Mouse (Mus musculus): ENCODE results near the gene Sytl2. TPM values are rescaled to one million over a fixed set of nuclear protein-coding genes. Genes with fewer than 3 reads are reported as not detected.

Sytl2 gene
- total and polyA plus RNA-seq, 3 experiments = not detected

DNA sequence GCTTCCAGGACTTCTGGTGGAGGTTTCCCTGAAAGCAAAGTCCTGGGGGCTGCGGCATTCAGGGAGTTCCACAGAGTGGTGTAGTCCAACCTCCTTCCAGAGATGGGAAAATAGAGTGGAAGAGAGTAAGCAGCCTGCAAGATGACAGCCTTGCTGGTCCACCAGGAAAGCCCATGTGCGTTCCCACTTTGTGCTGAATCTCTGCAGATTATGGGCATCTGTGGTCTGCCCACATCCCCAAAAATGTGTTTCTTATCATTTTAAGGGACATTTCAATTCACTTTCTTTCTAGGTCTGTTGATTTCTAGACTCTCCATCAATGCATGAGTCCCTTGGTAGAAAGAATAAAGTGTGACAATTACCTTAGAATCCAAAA is 52.2 kb downstream of the Sytl2 start:
- H3K4me1 ChIP-seq (ENCODE audit: control insufficient read depth in 1 of 2, insufficient read depth in 2 of 2, low read length in 2 of 2) = no peaks in the 10 kb centered on the region
- no peaks in the 10 kb centered on the region for H3K79me2 ChIP-seq (ENCODE audit: control insufficient read depth, insufficient read depth, low read length, poor library complexity)
- no peak overlapping the region for H3K27ac ChIP-seq (ENCODE audit: control insufficient read depth, low read depth, low read length)
- no peak overlapping the region for H3K9ac ChIP-seq (ENCODE audit: control insufficient read depth, low read depth, low read length, poor library complexity, severe bottlenecking)
- H3K27me3 ChIP-seq (ENCODE audit: control insufficient read depth in 1 of 2, insufficient read depth in 2 of 2, low read length in 2 of 2) = no peaks in the 10 kb centered on the region; a peak in 1 of 4 replicates
- DNase-seq (ENCODE audit: low read depth, low spot score) = no peak
- no peaks in the 10 kb centered on the region for H3K36me3 ChIP-seq (ENCODE audit: control insufficient read depth in 1 of 2, insufficient read depth in 2 of 2, low read length in 2 of 2)
- TF ChIP-seq POLR2A (IDR thresholded peaks at IDR 0.05; ENCODE audit: control insufficient read depth in 1 of 2, insufficient read depth in 1 of 2, low read depth in 1 of 2, low read length in 2 of 2, poor library complexity in 1 of 2) (no peak), NRF1 (IDR thresholded peaks at IDR 0.05; ENCODE audit: insufficient read depth, low read depth, low read length, poor library complexity, severe bottlenecking) (no peak), MAX (IDR thresholded peaks at IDR 0.05; ENCODE audit: low read length) (no peak), USF2 (IDR thresholded peaks at IDR 0.05; ENCODE audit: borderline replicate concordance in 1 of 2, insufficient read depth in 1 of 2, low read depth in 1 of 2, low read length in 2 of 2) (no peak), ZKSCAN1 (IDR thresholded peaks at IDR 0.05; ENCODE audit: low read depth, low read length) (no peak), MEF2A (IDR thresholded peaks at IDR 0.05; ENCODE audit: extremely low read depth, insufficient replicate concordance, low read depth, low read length, poor library complexity, severe bottlenecking) (no peak), ZC3H11A (IDR thresholded peaks at IDR 0.05; ENCODE audit: low read depth, low read length) (no peak), TAL1 (IDR thresholded peaks at IDR 0.05; ENCODE audit: low read length) (no peak), RAD21 (IDR thresholded peaks at IDR 0.05; ENCODE audit: low read depth, low read length) (no peak), GATA1 (IDR thresholded peaks at IDR 0.05; ENCODE audit: low read depth, low read length) (no peak), CHD2 (IDR thresholded peaks at IDR 0.05; ENCODE audit: low read length) (no peak), TCF12 (IDR thresholded peaks at IDR 0.05; ENCODE audit: low read depth, low read length) (no peak), POLR2AphosphoS5 (IDR thresholded peaks at IDR 0.05; ENCODE audit: borderline replicate concordance, low read depth, low read length) (no peak), E2F4 (IDR thresholded peaks at IDR 0.05; ENCODE audit: borderline replicate concordance, low read depth, low read length) (no peak), SIN3A (IDR thresholded peaks at IDR 0.05; ENCODE audit: low read length) (no peak), CHD1 (IDR thresholded peaks at IDR 0.05; ENCODE audit: low read depth, low read length) (no peak)
- H3K4me3 ChIP-seq (ENCODE audit: control insufficient read depth in 1 of 2, insufficient read depth in 1 of 2, low read depth in 2 of 2, low read length in 2 of 2) = no peak overlapping the region
- no peaks in the 10 kb centered on the region for H3K9me3 ChIP-seq (replicated peaks; ENCODE audit: insufficient read depth, low read length)

DNA sequence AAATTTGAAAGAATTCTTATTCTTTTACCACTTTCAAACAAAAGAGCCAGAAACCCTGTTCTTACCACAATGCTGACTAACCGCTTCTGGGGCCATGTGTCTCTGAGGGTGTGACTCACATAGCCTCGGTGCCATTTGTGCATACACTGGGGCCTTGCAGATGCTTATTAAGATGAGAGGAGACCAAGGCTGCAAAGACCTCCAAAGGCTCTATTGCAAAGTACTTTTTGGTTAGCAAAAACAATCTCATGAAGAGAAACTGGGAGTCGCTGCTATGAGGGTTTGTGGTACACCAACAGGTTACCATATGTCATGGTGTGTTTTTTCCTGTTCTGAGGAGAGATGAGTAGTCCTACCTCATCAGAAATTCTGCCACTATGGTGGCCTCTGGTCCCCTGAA is 53.4 kb downstream of the Sytl2 start:
- TF ChIP-seq ZKSCAN1 (IDR thresholded peaks at IDR 0.05; ENCODE audit: low read depth, low read length) = no peak
- TF ChIP-seq MAX (IDR thresholded peaks at IDR 0.05; ENCODE audit: low read length) = no peak
- TF ChIP-seq POLR2AphosphoS2 (IDR thresholded peaks at IDR 0.05; ENCODE audit: low read length) = no peak
- no peak for TF ChIP-seq JUND (IDR thresholded peaks at IDR 0.05; ENCODE audit: low read depth, low read length)
- TF ChIP-seq KAT2A (conservative IDR thresholded peaks at IDR 0.05; ENCODE audit: low read depth, low read length) = no peak
- TF ChIP-seq MXI1 (IDR thresholded peaks at IDR 0.05; ENCODE audit: low read depth, low read length) = no peak
- TF ChIP-seq MYC (IDR thresholded peaks at IDR 0.05; ENCODE audit: low read depth, low read length) = no peak
- no peak for TF ChIP-seq HCFC1 (IDR thresholded peaks at IDR 0.05; ENCODE audit: low read depth, low read length)
- TF ChIP-seq GABPA (IDR thresholded peaks at IDR 0.05; ENCODE audit: low read depth, low read length) = no peak
- TF ChIP-seq CTCF (IDR thresholded peaks at IDR 0.05 in 2 of 3, conservative IDR thresholded peaks at IDR 0.05 in 1 of 3; ENCODE audit: control insufficient read depth in 1 of 3, insufficient read depth in 1 of 3, low read depth in 2 of 3, low read length in 3 of 3, poor library complexity in 1 of 3, severe bottlenecking in 1 of 3) = no peak
- TF ChIP-seq CHD2 (IDR thresholded peaks at IDR 0.05; ENCODE audit: low read length) = no peak
- no peak for TF ChIP-seq NELFE (IDR thresholded peaks at IDR 0.05; ENCODE audit: low read depth, low read length)
- no peak for TF ChIP-seq GATA1 (IDR thresholded peaks at IDR 0.05; ENCODE audit: low read depth, low read length)
- no peak for TF ChIP-seq USF1 (IDR thresholded peaks at IDR 0.05; ENCODE audit: low read depth, low read length)
- TF ChIP-seq MEF2A (IDR thresholded peaks at IDR 0.05; ENCODE audit: extremely low read depth, insufficient replicate concordance, low read depth, low read length, poor library complexity, severe bottlenecking) = no peak
- TF ChIP-seq E2F4 (IDR thresholded peaks at IDR 0.05; ENCODE audit: borderline replicate concordance, low read depth, low read length) = no peak
- no peak for DNase-seq (ENCODE audit: low read depth, low spot score)
- Histone ChIP-seq H3K27me3 (ENCODE audit: control insufficient read depth in 1 of 2, insufficient read depth in 2 of 2, low read length in 2 of 2) (no peaks in the 10 kb centered on the region; a peak in 1 of 4 replicates), H3K79me2 (ENCODE audit: control insufficient read depth, insufficient read depth, low read length, poor library complexity) (no peaks in the 10 kb centered on the region), H3K4me1 (ENCODE audit: control insufficient read depth in 1 of 2, insufficient read depth in 2 of 2, low read length in 2 of 2) (no peaks in the 10 kb centered on the region), H3K36me3 (ENCODE audit: control insufficient read depth in 1 of 2, insufficient read depth in 2 of 2, low read length in 2 of 2) (no peaks in the 10 kb centered on the region), H3K4me3 (ENCODE audit: control insufficient read depth in 1 of 2, insufficient read depth in 1 of 2, low read depth in 2 of 2, low read length in 2 of 2) (no peak overlapping the region), H3K27ac (ENCODE audit: control insufficient read depth, low read depth, low read length) (no peak overlapping the region), H3K9ac (ENCODE audit: control insufficient read depth, low read depth, low read length, poor library complexity, severe bottlenecking) (no peak overlapping the region), H3K9me3 (replicated peaks; ENCODE audit: insufficient read depth, low read length) (no peaks in the 10 kb centered on the region)
